Mouse (Mus musculus) liver, embryonic 14.5 days (tissue): ENCODE results near the gene Gsap.

Source experiments
- CTCF ChIP-seq: IDR thresholded peaks from 2 replicates; pipeline ENCODE4 v1.5.1; 2016; ENCODE audit warnings: antibody characterized with exemption, low read depth, control low read depth
- EP300 ChIP-seq: IDR thresholded peaks from 2 replicates; pipeline ENCODE4 v1.6.1; 2016; ENCODE audit warnings: antibody characterized with exemption, low read depth

DNA sequence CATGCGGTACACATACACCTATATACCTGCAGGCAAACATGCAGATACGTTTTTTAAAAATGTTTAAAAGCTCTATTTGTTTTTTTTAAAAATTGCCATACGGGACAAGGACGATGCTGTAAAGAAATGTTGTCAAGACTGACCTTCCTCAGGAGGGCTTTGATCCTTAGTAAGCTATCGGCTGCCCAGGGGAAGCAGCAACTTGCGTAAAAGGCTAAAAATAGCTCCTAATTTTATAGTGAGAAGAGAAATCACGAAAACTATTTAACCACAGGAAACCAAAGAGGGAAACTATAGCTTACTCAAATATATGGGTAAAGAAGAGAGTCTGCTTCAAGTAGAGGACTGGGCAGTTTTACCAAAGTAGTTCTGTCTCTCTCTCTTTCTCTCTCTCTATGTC is 74.7 kb downstream of the Gsap start:
- TF ChIP-seq EP300 = no peak
- TF ChIP-seq CTCF = no peak
